Comparison of ENCODE assay signal across 10 mouse cellular contexts in the genomic region with DNA sequence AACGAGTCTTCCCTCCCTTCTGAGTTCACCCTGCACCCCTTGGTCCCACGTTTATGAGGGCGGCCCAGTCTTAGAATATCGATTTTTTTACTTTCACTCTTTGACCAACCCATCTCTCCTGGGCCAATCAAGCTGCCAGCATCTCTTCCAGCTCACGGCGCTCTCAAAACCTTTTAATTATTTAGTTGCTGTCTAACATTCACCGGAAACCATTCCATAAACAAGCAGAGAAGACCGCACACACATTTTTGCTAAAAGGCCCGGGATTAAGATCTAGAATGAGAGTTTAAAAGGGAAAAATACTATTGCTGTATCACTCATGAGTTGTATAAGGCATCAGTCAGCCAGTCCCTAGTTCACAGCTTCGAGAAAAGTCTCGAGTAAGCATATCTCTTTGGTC. TPM values are rescaled to one million over a fixed set of nuclear protein-coding genes. Genes with fewer than 3 reads are reported as not detected.
DNase-seq lines count a peak whose midpoint lies in the region; ATAC-seq lines count a peak whose summit lies in the region.
"Had no signal": no experiment of that assay in that cellular context is flagged by ENCODE, and none has a peak within 500 bp of the region (broad histone marks: within the 10 kb centered on the region; RNA-seq: fewer than 3 reads in every experiment).

No protein-coding gene starts in this region.

- peaks cover 47% of the 10 kb centered on the region for H3K27me3 ChIP-seq in heart, embryonic 16.5 days (ENCODE audit: control insufficient read depth, insufficient read depth, low read length)
- H3K27me3 ChIP-seq in hindbrain, embryonic 10.5 days (ENCODE audit: insufficient read depth, poor library complexity, severe bottlenecking), result peaks cover 93% of the 10 kb centered on the region
- H3K27me3 ChIP-seq in midbrain, embryonic 10.5 days (ENCODE audit: low read depth, poor library complexity, severe bottlenecking), result peaks cover 97% of the 10 kb centered on the region

- peak overlapping the region; percentile 66 for H3K4me3 ChIP-seq in heart, embryonic 16.5 days (ENCODE audit: low read length)
- 0 out of 2 replicates have a peak overlapping the region, but pooled peaks have one; percentile 61 for H3K4me3 ChIP-seq in hindbrain, embryonic 10.5 days
- peak overlapping the region; percentile 60 for H3K4me3 ChIP-seq in midbrain, embryonic 10.5 days
- H3K4me3 ChIP-seq: left cerebral cortex, adult 2 months had no signal

- no peak for DNase-seq in heart, adult 8-10 months (ENCODE audit: low spot score)
- peak; percentile 36 for DNase-seq in MN1 (ENCODE audit: low spot score)
- no peak for DNase-seq in hindbrain, embryonic 10.5 days (ENCODE audit: low spot score)
- no peak for DNase-seq in midbrain, embryonic 10.5 days (ENCODE audit: low spot score)
- no peak for DNase-seq in spleen, postnatal 14 days (ENCODE audit: low spot score in 2 of 2)
- no peak for DNase-seq in layer of hippocampus, adult 8-10 months (ENCODE audit: low spot score in 2 of 2)
- DNase-seq in right cerebral cortex, postnatal 25 days, result no peak

- no peaks in the 10 kb centered on the region for H3K9me3 ChIP-seq in heart, embryonic 16.5 days (replicated peaks; ENCODE audit: control insufficient read depth, low read length)
- H3K9me3 ChIP-seq in hindbrain, embryonic 10.5 days, result no peaks in the 10 kb centered on the region
- H3K9me3 ChIP-seq in midbrain, embryonic 10.5 days (replicated peaks), result no peaks in the 10 kb centered on the region

- no peaks in the 10 kb centered on the region for H3K36me3 ChIP-seq in heart, embryonic 16.5 days (ENCODE audit: control insufficient read depth, insufficient read depth)
- no peaks in the 10 kb centered on the region for H3K36me3 ChIP-seq in hindbrain, embryonic 10.5 days
- H3K36me3 ChIP-seq in midbrain, embryonic 10.5 days, result no peaks in the 10 kb centered on the region

- no peak overlapping the region for H3K27ac ChIP-seq in heart, embryonic 16.5 days (ENCODE audit: low read length)
- no peak overlapping the region for H3K27ac ChIP-seq in hindbrain, embryonic 10.5 days
- H3K27ac ChIP-seq in midbrain, embryonic 10.5 days (replicated peaks), result no peak overlapping the region
- H3K27ac ChIP-seq: left cerebral cortex, adult 2 months had no signal

- peak overlapping the region; percentile 95 for H3K4me2 ChIP-seq in heart, embryonic 16.5 days (ENCODE audit: low read depth, low read length)

- WGBS in heart, embryonic 16.5 days, result 11% methylated on average over 11 of the region's 11 CpGs
- 3% methylated on average over 11 of the region's 11 CpGs for WGBS in hindbrain, embryonic 10.5 days
- WGBS in midbrain, embryonic 10.5 days, result 2% methylated on average over 11 of the region's 11 CpGs

- H3K4me1 ChIP-seq in heart, embryonic 16.5 days (ENCODE audit: control insufficient read depth, insufficient read depth, low read length), result peaks cover 21% of the 10 kb centered on the region
- H3K4me1 ChIP-seq in hindbrain, embryonic 10.5 days (replicated peaks), result peaks cover 66% of the 10 kb centered on the region
- H3K4me1 ChIP-seq in midbrain, embryonic 10.5 days, result peaks cover 71% of the 10 kb centered on the region

- H3K9ac ChIP-seq in heart, embryonic 16.5 days (ENCODE audit: low read length), result no peak overlapping the region

- no peak for ATAC-seq in heart, embryonic 16.5 days (replicated peaks; ENCODE audit: extremely low read depth, insufficient read depth, low FRiP score)

RNA-seq across cellular contexts. Expression of gene 4930412O13Rik, which starts 0.8 kb away (rescaled TPM):
- polyA plus RNA-seq in heart, embryonic 16.5 days (2015; fragmentation: Nextera tagmentation; extraction: Ambion mirVana), result not detected in 2 replicates
- not detected for total RNA-seq in heart, adult 8-10 months (2022)
- 0.75 and 1.0 TPM in 2 replicates for polyA plus RNA-seq in hindbrain, embryonic 10.5 days (2016; fragmentation: Nextera tagmentation; extraction: Ambion mirVana)
- polyA plus RNA-seq in midbrain, embryonic 10.5 days (2016; fragmentation: Nextera tagmentation; extraction: Ambion mirVana), result 0.31 and 1.1 TPM in 2 replicates
- not detected for total RNA-seq in layer of hippocampus, adult 8-10 months (2022)
- total RNA-seq: left cerebral cortex, adult 2 months had no signal
- polyA plus RNA-seq: inflammation-experienced regulatory T-cells, adult 6 months had no signal

RNA-seq across cellular contexts. Expression of gene 9230102O04Rik, which starts 9.1 kb away (rescaled TPM):
- polyA plus RNA-seq in heart, embryonic 16.5 days (2015; fragmentation: Nextera tagmentation; extraction: Ambion mirVana), result not detected in 2 replicates
- total RNA-seq in heart, adult 8-10 months (2022), result not detected
- 0.54 TPM in 1 of 2 replicates, not detected in the other for polyA plus RNA-seq in hindbrain, embryonic 10.5 days (2016; fragmentation: Nextera tagmentation; extraction: Ambion mirVana)
- polyA plus RNA-seq in midbrain, embryonic 10.5 days (2016; fragmentation: Nextera tagmentation; extraction: Ambion mirVana), result 0.47 and 1.2 TPM in 2 replicates
- not detected for total RNA-seq in layer of hippocampus, adult 8-10 months (2022)
- total RNA-seq: left cerebral cortex, adult 2 months had no signal

RNA-seq across cellular contexts. Expression of gene Gata3, which starts 9.6 kb away (rescaled TPM):
- polyA plus RNA-seq in heart, embryonic 16.5 days (2015; fragmentation: Nextera tagmentation; extraction: Ambion mirVana), result 5.4 and 11.9 TPM in 2 replicates
- 1 to 10 TPM; 1.2 to 1.7 (median 1.3) TPM for total RNA-seq in heart, adult 8-10 months (2022)
- 14.2 and 16.8 TPM in 2 replicates for polyA plus RNA-seq in hindbrain, embryonic 10.5 days (2016; fragmentation: Nextera tagmentation; extraction: Ambion mirVana)
- 10.5 and 28.2 TPM in 2 replicates for polyA plus RNA-seq in midbrain, embryonic 10.5 days (2016; fragmentation: Nextera tagmentation; extraction: Ambion mirVana)
- total RNA-seq in layer of hippocampus, adult 8-10 months (2022), result under 1 TPM in 2 of 4 experiments, not detected in 2; 0.09 to 0.47 TPM
- total RNA-seq: left cerebral cortex, adult 2 months had no signal
